Mouse (Mus musculus) olfactory bulb, adult 2 months (tissue): ENCODE data around the gene Atp2a3. TPM values are rescaled to one million over a fixed set of nuclear protein-coding genes. Genes with fewer than 3 reads are reported as not detected.

Source experiments
- H3K27ac ChIP-seq: fragments of 200-500 bp; 2 replicates; pipeline ENCODE4 v1.5.1; 2012; ENCODE audit warnings: low read depth, low read length; ENCODE audit not compliant: insufficient read depth
- H3K4me1 ChIP-seq: fragments of 200-500 bp; 2 replicates; pipeline ENCODE4 v1.6.1; 2012; ENCODE audit warnings: low read length; ENCODE audit not compliant: control insufficient read depth, insufficient read depth
- H3K4me3 ChIP-seq: fragments of 200-500 bp; 2 replicates; pipeline ENCODE4 v1.5.1; 2012; ENCODE audit warnings: mild to moderate bottlenecking, low read depth, low read length, moderate library complexity; ENCODE audit not compliant: insufficient read depth
- CTCF ChIP-seq: fragments of 200-500 bp; IDR thresholded peaks from 2 replicates; pipeline ENCODE4 v1.5.1; 2012; ENCODE audit warnings: low read depth, mild to moderate bottlenecking, low read length, moderate library complexity; ENCODE audit not compliant: insufficient read depth
- POLR2A ChIP-seq: fragments of 200-500 bp; IDR thresholded peaks from 2 replicates; pipeline ENCODE4 v1.6.1; 2012; ENCODE audit warnings: mild to moderate bottlenecking, low read depth, low read length, moderate library complexity; ENCODE audit not compliant: insufficient read depth
- WGBS: fragments of 180-500 bp; shearing (Covaris S2); methylation state at CpG from one replicate; pipeline ENCODE4 v1.1.7; 2018; 5-methylcytosine and 5-hydroxymethylcytosine counted together
- polyA plus RNA-seq: library from polyadenylated mRNA; stranded (reverse); fragments of >200 nt; gene quantifications from 2 replicates; pipeline ENCODE4 v1.2.4, GENCODE M21; 2012; ENCODE audit warnings: low replicate concordance; ENCODE audit not compliant: missing spikeins, insufficient read depth, insufficient read length

The Atp2a3 gene
- polyA plus RNA-seq = 103 TPM in 1 of 2 replicates, not detected in the other

- peak within 1 kb of the TSS; percentile 19 for H3K4me3 ChIP-seq
- no peak within 1 kb of the TSS for H3K27ac ChIP-seq
- H3K4me1 ChIP-seq = peaks cover 21% of the 10 kb centered on the region
- WGBS = 7% methylated on average over 70 of the region's 70 CpGs
- TF ChIP-seq POLR2A (no peak), CTCF (no peak)
These were observed at the start of gene Atp2a3 for GRCm38 (mm10) chr11:72961072-72961980. TSS of gene Atp2a3 (plus strand) at chr11:72961169.

GRCm38 (mm10) chr11:72917299-72917996, 43.5 kb upstream of the Atp2a3 start:
- WGBS = 80% methylated on average over 7 of the region's 7 CpGs
- no peak for TF ChIP-seq POLR2A
- no peak for TF ChIP-seq CTCF
- Histone ChIP-seq H3K4me1 (no peaks in the 10 kb centered on the region), H3K4me3 (no peak overlapping the region), H3K27ac (no peak overlapping the region)

GRCm38 (mm10) chr11:72923116-72923515, 37.9 kb upstream of the Atp2a3 start:
- H3K27ac ChIP-seq = no peak overlapping the region
- 78% methylated on average over 4 of the region's 4 CpGs for WGBS

GRCm38 (mm10) chr11:72924458-72924857, 36.5 kb upstream of the Atp2a3 start:
- WGBS = 83% methylated on average over 1 of the region's 1 CpGs
- TF ChIP-seq CTCF = no peak
- no peak for TF ChIP-seq POLR2A
- Histone ChIP-seq H3K27ac (no peak overlapping the region), H3K4me3 (no peak overlapping the region), H3K4me1 (peaks cover 7% of the 10 kb centered on the region; the same call in 1 of the 2 replicates)

More at GRCm38 (mm10) chr11:72923116-72923515, 37.9 kb upstream of the Atp2a3 start:
- H3K4me3 ChIP-seq = no peak overlapping the region
- H3K4me1 ChIP-seq = peaks cover 7% of the 10 kb centered on the region; the same call in 1 of the 2 replicates
- TF ChIP-seq POLR2A (no peak), CTCF (no peak)

GRCm38 (mm10) chr11:72925067-72925466, 35.9 kb upstream of the Atp2a3 start:
- no peak for TF ChIP-seq CTCF
- TF ChIP-seq POLR2A = no peak
- 19% methylated on average over 2 of the region's 2 CpGs for WGBS
- H3K27ac ChIP-seq = no peak overlapping the region

GRCm38 (mm10) chr11:72926226-72926890, 34.6 kb upstream of the Atp2a3 start:
- peaks cover 7% of the 10 kb centered on the region; the same call in 1 of the 2 replicates for H3K4me1 ChIP-seq
- no peak for TF ChIP-seq POLR2A
- peak; percentile 99 for TF ChIP-seq CTCF
- no peak overlapping the region for H3K27ac ChIP-seq
- no peak overlapping the region for H3K4me3 ChIP-seq
- WGBS = 61% methylated on average over 13 of the region's 13 CpGs

More at GRCm38 (mm10) chr11:72925067-72925466, 35.9 kb upstream of the Atp2a3 start:
- Histone ChIP-seq H3K4me3 (no peak overlapping the region), H3K4me1 (peaks cover 7% of the 10 kb centered on the region; the same call in 1 of the 2 replicates)

- H3K4me3 ChIP-seq = no peak overlapping the region
- TF ChIP-seq CTCF (no peak), POLR2A (no peak)
- no peak overlapping the region for H3K27ac ChIP-seq
- peaks cover 3% of the 10 kb centered on the region; the same call in 1 of the 2 replicates for H3K4me1 ChIP-seq
- WGBS = 61% methylated on average over 2 of the region's 2 CpGs
These were observed 32.5 kb upstream of the Atp2a3 start for GRCm38 (mm10) chr11:72928516-72928915.

GRCm38 (mm10) chr11:72940208-72941143, 20.5 kb upstream of the Atp2a3 start:
- TF ChIP-seq CTCF = peak; percentile 31; the same call in 1 of the 2 replicates
- TF ChIP-seq POLR2A = no peak
- 28% methylated on average over 20 of the region's 20 CpGs for WGBS
- Histone ChIP-seq H3K27ac (no peak overlapping the region), H3K4me3 (peak overlapping the region; percentile 44), H3K4me1 (peaks cover 7% of the 10 kb centered on the region; the same call in 1 of the 2 replicates)
